Mouse (Mus musculus) kidney, adult 2 months (tissue): Measurements from ENCODE around the gene Sh2b3.

Experiments
- CTCF ChIP-seq: fragments of 200-500 bp; conservative IDR thresholded peaks from 2 replicates; pipeline ENCODE4 v1.5.1; 2011; ENCODE audit warnings: low read depth, mild to moderate bottlenecking, control low read depth, low read length, moderate library complexity, mixed read lengths; ENCODE audit not compliant: insufficient read depth, insufficient read length
- POLR2A ChIP-seq: fragments of 200-500 bp; IDR thresholded peaks from one replicate; pipeline ENCODE4 v1.6.1; 2011; ENCODE audit warnings: low read depth, low read length, control low read depth

DNA sequence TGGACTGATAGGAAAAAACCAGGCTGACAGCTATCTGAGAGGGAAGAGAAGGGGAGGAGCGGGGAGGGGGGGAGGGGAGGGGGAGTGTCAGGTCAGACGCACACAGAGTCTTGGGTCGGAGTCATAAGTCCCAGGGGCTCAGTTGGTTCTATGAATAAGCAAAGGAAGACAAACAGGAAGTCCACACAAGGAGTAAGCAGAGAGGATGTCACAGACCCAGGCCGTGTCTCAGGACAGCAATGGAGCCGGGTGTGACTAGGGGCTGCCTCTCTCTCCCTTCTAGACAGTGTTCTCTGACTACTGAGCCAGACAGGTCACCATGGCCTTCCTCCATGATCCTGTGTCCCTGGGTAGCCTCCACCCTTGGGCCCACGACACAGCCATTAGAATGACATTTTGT is 33.4 kb upstream of the Sh2b3 start:
- TF ChIP-seq CTCF (no peak), POLR2A (no peak)
